Mouse (Mus musculus): ENCODE results near the gene Wnk2. TPM values are rescaled to one million over a fixed set of nuclear protein-coding genes. Genes with fewer than 3 reads are reported as not detected.
A peak's percentile ranks its signal among the peaks of the same experiment; 100 is the strongest.

The Wnk2 gene
- polyA plus RNA-seq, 2 experiments, result 3.0 to 7.8 TPM

- H3K9ac ChIP-seq (ENCODE audit: low read depth, low read length, severe bottlenecking), result peak overlapping the region; percentile 48
Observed at GRCm38 (mm10) chr13:49016311-49016761, 131.5 kb downstream of the Wnk2 start.

GRCm38 (mm10) chr13:49015366-49016306 lies 132.2 kb downstream of the Wnk2 start:
- ATAC-seq (ENCODE audit: low FRiP score, low read depth), result peak; percentile 71
- 3% methylated on average over 30 of the region's 30 CpGs for WGBS
- no peaks in the 10 kb centered on the region for H3K9me3 ChIP-seq (ENCODE audit: control insufficient read depth, low read length)

More at GRCm38 (mm10) chr13:49016311-49016761, 131.5 kb downstream of the Wnk2 start:
- H3K9me3 ChIP-seq (ENCODE audit: control insufficient read depth, low read length), result no peaks in the 10 kb centered on the region
- peak overlapping the region; percentile 27 for H3K4me3 ChIP-seq (replicated peaks; ENCODE audit: low read length)
- no peaks in the 10 kb centered on the region for H3K27me3 ChIP-seq (ENCODE audit: control insufficient read depth, insufficient read depth, low read length)
- peaks cover 15% of the 10 kb centered on the region for H3K4me1 ChIP-seq (ENCODE audit: control insufficient read depth, insufficient read depth, low read length)
- H3K4me2 ChIP-seq (replicated peaks; ENCODE audit: low read depth, low read length, severe bottlenecking), result peak overlapping the region; percentile 60
- ATAC-seq (ENCODE audit: low FRiP score, low read depth), result peak; percentile 87
- H3K36me3 ChIP-seq (ENCODE audit: control insufficient read depth, insufficient read depth, low read length), result no peaks in the 10 kb centered on the region
- WGBS, result 2% methylated on average over 16 of the region's 16 CpGs
- 0 out of 2 replicates have a peak, but pooled peaks have one; percentile 25 for TF ChIP-seq POLR2A (IDR thresholded peaks at IDR 0.05; ENCODE audit: borderline replicate concordance, extremely low read depth, insufficient read depth, insufficient read length)
- H3K27ac ChIP-seq (replicated peaks; ENCODE audit: low read depth, low read length), result peak overlapping the region; percentile 96
- peak; percentile 91 for DNase-seq (ENCODE audit: low spot score)

GRCm38 (mm10) chr13:49013206-49013794 lies 134.5 kb downstream of the Wnk2 start:
- DNase-seq (ENCODE audit: low spot score) (no peak), ATAC-seq (ENCODE audit: low FRiP score, low read depth) (no peak)
- Histone ChIP-seq H3K27ac (replicated peaks; ENCODE audit: low read depth, low read length) (no peak overlapping the region), H3K36me3 (ENCODE audit: control insufficient read depth, insufficient read depth, low read length) (no peaks in the 10 kb centered on the region), H3K4me3 (replicated peaks; ENCODE audit: low read length) (no peak overlapping the region), H3K4me1 (ENCODE audit: control insufficient read depth, insufficient read depth, low read length) (peaks cover 15% of the 10 kb centered on the region), H3K27me3 (ENCODE audit: control insufficient read depth, insufficient read depth, low read length) (no peaks in the 10 kb centered on the region), H3K4me2 (replicated peaks; ENCODE audit: low read depth, low read length, severe bottlenecking) (no peak overlapping the region), H3K9ac (ENCODE audit: low read depth, low read length, severe bottlenecking) (no peak overlapping the region), H3K9me3 (ENCODE audit: control insufficient read depth, low read length) (no peaks in the 10 kb centered on the region)
- WGBS, result 61% methylated on average over 5 of the region's 5 CpGs
- no peak for TF ChIP-seq POLR2A (IDR thresholded peaks at IDR 0.05; ENCODE audit: borderline replicate concordance, extremely low read depth, insufficient read depth, insufficient read length)

More at GRCm38 (mm10) chr13:49015366-49016306, 132.2 kb downstream of the Wnk2 start:
- H3K9ac ChIP-seq (ENCODE audit: low read depth, low read length, severe bottlenecking), result peak overlapping the region; percentile 48
- H3K27ac ChIP-seq (replicated peaks; ENCODE audit: low read depth, low read length), result peak overlapping the region; percentile 96
- TF ChIP-seq POLR2A (IDR thresholded peaks at IDR 0.05; ENCODE audit: borderline replicate concordance, extremely low read depth, insufficient read depth, insufficient read length), result 0 out of 2 replicates have a peak, but pooled peaks have one; percentile 22
- no peaks in the 10 kb centered on the region for H3K27me3 ChIP-seq (ENCODE audit: control insufficient read depth, insufficient read depth, low read length)
- H3K4me1 ChIP-seq (ENCODE audit: control insufficient read depth, insufficient read depth, low read length), result peaks cover 15% of the 10 kb centered on the region
- peak overlapping the region; percentile 60 for H3K4me2 ChIP-seq (replicated peaks; ENCODE audit: low read depth, low read length, severe bottlenecking)
- DNase-seq (ENCODE audit: low spot score), result peak; percentile 75
- H3K4me3 ChIP-seq (replicated peaks; ENCODE audit: low read length), result peak overlapping the region; percentile 27
- no peaks in the 10 kb centered on the region for H3K36me3 ChIP-seq (ENCODE audit: control insufficient read depth, insufficient read depth, low read length)

GRCm38 (mm10) chr13:49001691-49002090 lies 146.1 kb downstream of the Wnk2 start:
- no peaks in the 10 kb centered on the region for H3K36me3 ChIP-seq (ENCODE audit: control insufficient read depth, insufficient read depth, low read length)
- no peaks in the 10 kb centered on the region for H3K4me1 ChIP-seq (ENCODE audit: control insufficient read depth, insufficient read depth, low read length)
- no peak for DNase-seq (ENCODE audit: low spot score)
- no peak overlapping the region for H3K4me2 ChIP-seq (replicated peaks; ENCODE audit: low read depth, low read length, severe bottlenecking)
- no peaks in the 10 kb centered on the region for H3K9me3 ChIP-seq (ENCODE audit: control insufficient read depth, low read length)
- no peak for ATAC-seq (ENCODE audit: low FRiP score, low read depth)
- WGBS, result 53% methylated on average over 3 of the region's 3 CpGs
- H3K27ac ChIP-seq (replicated peaks; ENCODE audit: low read depth, low read length), result no peak overlapping the region; the same call in 1 of the 2 replicates
- no peaks in the 10 kb centered on the region for H3K27me3 ChIP-seq (ENCODE audit: control insufficient read depth, insufficient read depth, low read length)
- no peak overlapping the region for H3K9ac ChIP-seq (ENCODE audit: low read depth, low read length, severe bottlenecking)
- no peak for TF ChIP-seq POLR2A (IDR thresholded peaks at IDR 0.05; ENCODE audit: borderline replicate concordance, extremely low read depth, insufficient read depth, insufficient read length)
- no peak overlapping the region for H3K4me3 ChIP-seq (replicated peaks; ENCODE audit: low read length)

GRCm38 (mm10) chr13:48998591-48998990 lies 149.2 kb downstream of the Wnk2 start:
- Histone ChIP-seq H3K9ac (ENCODE audit: low read depth, low read length, severe bottlenecking) (no peak overlapping the region), H3K27me3 (ENCODE audit: control insufficient read depth, insufficient read depth, low read length) (no peaks in the 10 kb centered on the region), H3K36me3 (ENCODE audit: control insufficient read depth, insufficient read depth, low read length) (no peaks in the 10 kb centered on the region), H3K4me2 (replicated peaks; ENCODE audit: low read depth, low read length, severe bottlenecking) (no peak overlapping the region), H3K9me3 (ENCODE audit: control insufficient read depth, low read length) (no peaks in the 10 kb centered on the region), H3K4me3 (replicated peaks; ENCODE audit: low read length) (no peak overlapping the region), H3K27ac (replicated peaks; ENCODE audit: low read depth, low read length) (no peak overlapping the region), H3K4me1 (ENCODE audit: control insufficient read depth, insufficient read depth, low read length) (peaks cover 3% of the 10 kb centered on the region; the same call in 1 of the 2 replicates)
- WGBS, result 8% methylated on average over 6 of the region's 6 CpGs
- no peak for ATAC-seq (ENCODE audit: low FRiP score, low read depth)
- peak; percentile 58 for DNase-seq (ENCODE audit: low spot score)
- TF ChIP-seq POLR2A (IDR thresholded peaks at IDR 0.05; ENCODE audit: borderline replicate concordance, extremely low read depth, insufficient read depth, insufficient read length), result no peak

Measured in limb, embryonic 14.5 days (tissue).